ENCODE assay signal across 16 mouse cellular contexts in genomic region chr16:31622356-31622755, GRCm38 (mm10).
"Had no signal": no experiment of that assay in that cellular context is flagged by ENCODE, and none has a peak within 500 bp of the region (broad histone marks: within the 10 kb centered on the region; RNA-seq: fewer than 3 reads in every experiment).

No protein-coding gene starts in this region.

- DNase-seq: retina, postnatal 1 day; right cerebral cortex, adult 18-20 months; right cerebral cortex, postnatal 14 days; right cerebral cortex, postnatal 25 days; right cerebral cortex, postnatal 4 days; spleen, adult 18-20 months; thymus, adult 18-20 months; thymus, adult 2 months; thymus, postnatal 14 days; thymus, postnatal 25 days; thymus, postnatal 36 days; thymus, postnatal 4 days had no signal

- H3K36me3 ChIP-seq: neural tube, embryonic 13.5 days; neural tube, embryonic 15.5 days; stomach, embryonic 15.5 days had no signal

- H3K27me3 ChIP-seq: neural tube, embryonic 13.5 days; neural tube, embryonic 15.5 days; stomach, embryonic 15.5 days had no signal

- H3K4me2 ChIP-seq: neural tube, embryonic 13.5 days; neural tube, embryonic 15.5 days; stomach, embryonic 15.5 days had no signal

- H3K9me3 ChIP-seq: neural tube, embryonic 13.5 days; neural tube, embryonic 15.5 days; stomach, embryonic 15.5 days had no signal

- H3K9ac ChIP-seq: neural tube, embryonic 13.5 days; neural tube, embryonic 15.5 days; stomach, embryonic 15.5 days had no signal

- H3K4me3 ChIP-seq: neural tube, embryonic 13.5 days; neural tube, embryonic 15.5 days; stomach, embryonic 15.5 days had no signal

- H3K27ac ChIP-seq: neural tube, embryonic 13.5 days; neural tube, embryonic 15.5 days; stomach, embryonic 15.5 days; stomach, postnatal 0 days had no signal
